Mouse (Mus musculus) thymus, postnatal 10 days (tissue): ENCODE measurements around the gene Cables2.
A peak's percentile ranks its signal among the peaks of the same experiment; 100 is the strongest.

Experiments
- DNase-seq, 2 experiments: peaks; one replicate each; pipeline ENCODE4 v3.0.0; 2021; ENCODE audit warnings: low spot score in 2 of 2

The Cables2 gene

DNA sequence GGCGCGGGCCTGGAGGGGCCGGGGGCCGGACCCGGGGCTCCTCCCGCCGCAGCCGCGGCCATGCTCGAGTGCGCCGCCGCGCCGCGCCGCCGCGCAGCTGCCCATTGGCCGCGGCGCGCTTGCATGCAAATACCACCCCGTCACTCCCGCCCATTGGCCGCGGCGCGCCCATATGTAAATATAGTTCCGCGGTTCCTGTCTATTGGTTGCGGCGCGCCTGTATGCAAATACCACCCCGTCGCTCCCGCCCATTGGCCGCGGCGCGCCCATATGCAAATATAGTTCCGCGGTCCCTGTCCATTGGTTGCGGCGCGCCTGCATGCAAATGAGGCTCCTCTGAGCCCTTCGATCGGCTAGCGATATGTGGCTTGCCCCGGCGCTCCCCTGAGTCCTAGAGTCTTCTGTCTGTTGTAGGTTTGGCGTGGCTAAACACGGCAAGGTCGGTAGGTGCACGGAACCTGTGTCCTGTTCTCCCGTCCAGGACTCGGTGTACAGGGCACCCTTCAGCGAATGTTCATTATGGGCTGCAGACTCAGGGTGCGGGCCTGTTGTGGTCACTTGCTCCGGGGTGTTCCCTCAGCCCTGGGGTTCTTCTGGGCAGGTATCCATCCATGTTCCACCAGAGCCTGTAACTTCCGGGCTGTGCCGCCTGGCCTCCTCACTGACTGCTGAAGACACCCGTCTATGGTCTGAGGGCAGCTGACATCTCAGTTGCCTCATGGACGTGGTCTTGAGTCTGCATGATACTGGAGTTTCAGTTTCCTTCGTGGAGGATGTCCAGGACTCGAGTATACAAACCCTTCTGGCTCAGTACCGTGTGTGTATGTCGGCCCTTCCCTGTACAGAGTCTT, at the start of gene Cables2:
Cables2 (minus strand) TSS at position 103 of the 851 bp plus-strand sequence.
- DNase-seq: peak; percentile 86 to 92

- DNase-seq: no peak
Measured at GRCm38 (mm10) chr2:180322674-180323355, 49.5 kb upstream of the Cables2 start.

DNA sequence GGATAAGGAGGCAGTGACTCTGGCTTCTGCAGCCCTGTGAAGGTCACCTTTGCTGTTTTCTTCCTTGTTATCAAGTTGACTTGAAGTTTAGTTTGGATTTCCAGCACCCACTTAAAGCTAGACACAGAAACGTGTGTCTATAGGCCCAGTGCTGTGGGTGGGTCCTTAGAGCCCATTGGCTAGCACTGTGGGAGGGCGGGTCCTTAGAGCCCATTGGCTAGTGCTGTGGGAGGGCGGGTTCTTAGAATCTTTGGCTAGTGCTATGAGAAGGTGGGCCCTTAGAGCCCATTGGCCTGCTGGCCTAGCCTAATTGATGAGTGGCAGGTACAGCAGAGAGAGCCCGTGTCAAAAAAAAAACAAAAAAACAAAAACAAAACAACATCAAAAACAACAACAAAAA, 46.9 kb upstream of the Cables2 start:
- DNase-seq: no peak

DNA sequence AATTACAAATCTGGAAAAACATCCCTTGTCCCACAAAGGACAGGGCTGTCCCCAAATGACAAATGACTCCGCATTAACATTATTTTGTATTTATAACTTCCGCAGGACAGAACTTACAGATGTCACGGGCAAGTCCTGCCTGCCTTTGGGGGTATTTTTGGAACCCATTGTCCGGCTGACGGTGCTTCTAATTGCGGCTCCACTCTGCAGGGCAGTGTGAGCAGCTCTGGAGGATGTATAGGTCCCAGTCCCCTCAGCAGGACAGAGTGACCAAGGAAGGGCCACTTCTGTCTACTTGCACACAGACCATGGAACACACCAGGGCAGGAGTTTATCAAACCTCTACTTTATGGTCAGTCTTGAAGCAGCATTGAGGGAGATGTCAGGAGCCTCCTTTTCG, 44.3 kb upstream of the Cables2 start:
- DNase-seq: no peak

DNA sequence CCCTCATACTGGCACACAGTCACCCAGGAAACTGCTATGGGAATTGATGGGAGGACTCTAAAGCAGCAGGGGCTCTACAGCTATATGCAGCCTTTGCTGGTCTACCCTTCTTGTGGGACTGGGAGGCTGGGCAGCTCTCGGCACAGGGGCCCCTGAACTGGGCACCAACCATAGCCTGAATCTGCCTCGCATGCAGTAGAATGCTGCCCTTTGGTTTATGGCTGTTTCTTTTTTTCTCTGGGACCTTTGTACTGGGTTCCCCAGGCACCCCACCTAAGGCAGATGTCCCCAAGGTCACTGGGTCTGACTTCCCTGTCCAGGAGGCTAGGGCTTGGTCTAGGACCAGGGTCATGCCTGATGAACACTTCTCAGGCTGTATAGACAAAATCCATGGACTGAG, 41.0 kb upstream of the Cables2 start:
- no peak for DNase-seq

GRCm38 (mm10) chr2:180311147-180311546, 37.9 kb upstream of the Cables2 start:
- no peak for DNase-seq

- no peak for DNase-seq
Measured at GRCm38 (mm10) chr2:180307680-180308079, 34.4 kb upstream of the Cables2 start.

DNA sequence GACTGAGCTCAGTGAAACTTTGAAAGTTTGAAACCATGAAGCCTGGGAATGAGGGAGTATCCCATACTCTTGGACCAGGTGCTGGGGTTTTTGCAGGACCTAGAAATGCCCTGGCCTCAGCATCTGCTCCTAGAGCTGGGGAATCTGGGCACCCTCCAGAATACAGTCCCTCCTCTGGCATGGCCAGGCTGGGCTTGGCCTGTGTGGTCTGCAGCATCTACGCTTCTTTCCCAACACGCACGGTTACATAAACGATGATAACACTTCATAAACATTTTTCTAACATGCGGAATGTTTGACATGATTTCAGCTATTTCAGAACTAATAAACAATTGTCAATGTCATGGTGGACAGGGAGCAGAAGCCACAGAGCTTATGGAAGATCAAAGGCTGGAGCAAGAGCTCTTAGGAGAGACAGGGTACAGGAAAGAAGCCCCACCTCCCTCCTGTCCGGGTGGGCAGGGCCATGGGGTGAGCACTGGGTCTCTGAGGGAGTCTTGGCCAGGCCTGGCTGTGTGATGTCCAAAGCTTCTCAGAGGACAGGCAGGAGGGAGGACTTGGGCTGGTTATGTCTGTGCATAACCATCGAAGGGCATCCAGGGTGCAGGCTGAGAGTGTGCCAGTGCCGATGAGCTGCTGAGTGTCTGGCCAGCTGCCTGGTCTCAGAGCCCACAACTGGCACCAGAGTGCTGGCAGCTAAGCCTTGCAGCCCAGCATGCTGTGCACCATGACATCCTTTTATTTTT, 33.3 kb upstream of the Cables2 start:
- no peak for DNase-seq

DNA sequence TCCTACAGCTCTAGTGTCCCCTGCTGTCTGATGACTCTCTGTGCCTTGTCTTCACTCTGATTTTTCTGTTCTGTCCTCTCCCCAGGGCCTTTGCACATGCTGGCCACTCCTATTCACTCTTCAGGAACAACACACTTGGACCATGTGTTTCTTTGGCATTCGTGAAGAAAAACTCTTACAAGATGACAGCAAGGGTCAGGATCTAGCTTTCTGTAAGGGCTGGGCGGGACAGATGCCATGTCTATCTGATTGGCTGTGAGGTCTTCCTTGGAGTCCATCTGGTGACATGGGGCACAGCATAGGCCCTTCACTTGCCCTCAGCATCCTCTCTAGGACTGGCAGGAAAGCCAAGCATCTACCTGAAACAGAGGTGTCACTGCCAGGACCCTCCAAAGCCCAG, 32.7 kb upstream of the Cables2 start:
- DNase-seq: no peak

DNA sequence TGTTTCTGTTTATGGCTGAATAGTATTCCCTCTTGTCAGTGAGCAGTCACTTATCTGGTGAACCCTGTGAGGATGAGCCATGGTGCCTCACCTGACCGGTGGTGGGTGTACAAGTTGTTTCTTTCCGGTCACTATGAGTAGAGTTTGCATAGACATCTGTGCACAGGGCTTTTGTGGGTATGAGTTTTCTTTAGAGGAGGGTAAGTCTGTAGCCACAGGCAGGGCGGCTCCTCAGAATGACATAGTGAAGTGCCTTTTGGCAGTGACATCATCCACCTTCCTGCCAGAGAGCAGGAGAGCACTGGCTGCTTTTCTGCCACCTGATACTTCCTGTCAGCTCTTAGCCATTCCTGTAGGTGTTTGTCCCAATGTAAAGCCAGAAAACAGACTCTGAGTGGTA, 32.2 kb upstream of the Cables2 start:
- DNase-seq: no peak

- no peak for DNase-seq
Measured at GRCm38 (mm10) chr2:180304554-180304953, 31.3 kb upstream of the Cables2 start.

DNA sequence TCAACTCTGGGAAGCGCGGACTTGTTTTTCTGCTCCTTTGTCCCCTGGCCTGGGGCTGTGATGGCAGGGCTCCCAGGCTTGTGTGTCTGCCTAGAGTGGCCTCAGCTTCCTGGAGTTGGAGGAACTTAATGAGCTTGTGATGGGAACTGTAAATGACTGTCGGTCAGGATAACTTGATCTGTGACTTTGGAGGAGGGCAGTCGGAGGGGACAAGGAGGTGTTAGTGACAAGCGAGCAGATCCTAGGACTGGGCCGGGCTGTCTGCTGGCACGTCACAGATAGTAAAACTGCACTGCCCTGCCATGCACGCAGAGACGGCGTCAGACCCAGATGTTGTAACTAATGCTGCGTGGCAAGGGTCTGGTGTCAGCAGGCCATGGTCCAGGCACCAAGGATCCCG, 30.2 kb upstream of the Cables2 start:
- DNase-seq: no peak

GRCm38 (mm10) chr2:180302201-180302600, 28.9 kb upstream of the Cables2 start:
- DNase-seq: no peak

- DNase-seq: no peak
Measured at GRCm38 (mm10) chr2:180300771-180301170, 27.5 kb upstream of the Cables2 start.

- DNase-seq: no peak
Measured at GRCm38 (mm10) chr2:180300252-180300651, 27.0 kb upstream of the Cables2 start.

GRCm38 (mm10) chr2:180292906-180293305, 19.6 kb upstream of the Cables2 start:
- DNase-seq: no peak

- DNase-seq: no peak
Measured at GRCm38 (mm10) chr2:180292026-180292425, 18.7 kb upstream of the Cables2 start.

- DNase-seq: no peak
Measured at GRCm38 (mm10) chr2:180291566-180291965, 18.3 kb upstream of the Cables2 start.

DNA sequence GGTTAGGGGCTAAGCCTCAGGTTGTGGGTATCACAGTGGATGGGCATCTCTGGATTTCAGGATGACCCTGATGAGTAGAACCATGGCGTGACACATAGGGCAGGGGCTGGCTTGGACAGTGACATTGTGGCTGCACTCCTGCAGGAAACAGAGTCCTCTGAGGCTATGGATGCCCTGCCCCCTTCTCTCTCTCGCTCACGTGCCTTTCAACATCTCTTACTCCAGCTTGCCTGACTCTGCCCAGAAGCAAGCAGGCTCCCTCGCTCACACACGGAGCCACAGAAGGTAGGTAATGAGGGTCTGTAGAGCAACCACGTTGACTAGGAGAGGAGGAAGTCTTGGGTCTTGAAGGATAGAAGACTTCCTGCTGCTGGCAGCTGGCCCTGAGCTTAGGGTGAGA, 17.2 kb upstream of the Cables2 start:
- no peak for DNase-seq

DNA sequence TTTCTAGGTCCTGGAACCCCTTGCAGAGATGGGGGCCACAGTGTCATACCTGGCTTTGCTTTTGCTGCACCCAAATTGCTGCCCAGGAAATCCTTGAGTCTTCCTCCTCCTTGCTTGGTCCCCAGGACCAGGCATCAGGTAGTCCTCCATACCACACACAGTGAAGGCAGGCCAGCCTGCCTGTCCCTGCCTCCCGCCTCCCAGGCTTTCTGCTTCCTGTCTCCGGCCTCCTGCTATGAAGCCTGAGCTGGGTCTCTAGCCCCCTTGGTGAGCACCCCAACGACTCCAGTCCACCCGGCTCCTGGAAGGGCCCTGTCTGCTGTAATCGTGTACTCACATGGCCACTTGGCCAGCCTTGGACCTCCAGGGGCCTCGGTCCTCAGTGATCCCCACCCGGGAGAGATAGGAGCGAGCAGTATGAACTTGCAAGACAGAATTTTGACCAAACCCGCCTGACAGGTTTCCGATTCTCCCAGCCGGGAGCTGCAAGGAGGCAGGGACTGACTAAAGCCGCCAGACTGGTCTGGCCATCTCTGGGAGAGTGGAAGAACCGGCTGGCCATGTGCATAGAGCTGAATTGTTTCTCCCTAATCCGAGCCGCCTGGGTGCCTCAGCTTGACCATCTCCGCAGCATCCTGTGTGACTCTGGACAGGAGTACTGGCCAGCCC, 16.3 kb upstream of the Cables2 start, which contains the start of gene Rbbp8nl:
Rbbp8nl (minus strand) TSS at position 440 of the 669 bp plus-strand sequence.
- no peak for DNase-seq

GRCm38 (mm10) chr2:180288966-180289365, 15.7 kb upstream of the Cables2 start:
- DNase-seq: no peak

DNA sequence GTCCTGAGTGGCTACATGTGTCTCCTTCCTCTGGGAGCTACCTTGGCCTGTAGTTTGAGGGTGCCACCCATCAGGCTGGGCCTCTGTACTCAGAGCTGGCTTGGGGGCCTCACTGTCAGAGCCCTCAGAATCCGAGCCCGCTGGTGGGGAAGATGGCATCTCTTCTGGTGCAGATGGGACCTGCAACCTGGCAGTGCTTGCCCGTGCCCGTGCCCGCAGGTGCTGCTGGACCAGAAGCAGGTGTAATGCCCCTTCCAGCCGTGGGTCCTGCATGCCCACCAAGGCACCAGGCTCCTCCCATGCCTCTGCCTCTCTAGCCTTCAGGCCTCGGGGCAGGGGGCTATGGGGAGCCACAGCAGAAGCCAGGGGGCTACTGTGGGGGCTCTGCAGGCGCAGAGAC, 6.0 kb upstream of the Cables2 start:
- no peak for DNase-seq
